Mouse (Mus musculus) right cerebral cortex, postnatal 14 days (tissue): ENCODE results near the gene Senp3.
A peak's percentile ranks its signal among the peaks of the same experiment; 100 is the strongest.
"Not testable (repeated sequence)": the region's sequence is repeated elsewhere in the genome, so short reads cannot be mapped to it uniquely, and the experiment has no call there.

ENCODE experiments used
- DNase-seq: peaks from one replicate; pipeline ENCODE4 v3.0.0; 2022

The Senp3 gene

GRCm38 (mm10) chr11:69681314-69682208, at the start of gene Senp3:
Gene Senp3 (minus strand): TSS chr11:69682084.
- DNase-seq: peak; percentile 98

GRCm38 (mm10) chr11:69731408-69731807, 49.5 kb upstream of the Senp3 start:
- not testable (repeated sequence) for DNase-seq

- no peak for DNase-seq
Measured at GRCm38 (mm10) chr11:69729063-69729462, 47.2 kb upstream of the Senp3 start.

GRCm38 (mm10) chr11:69725951-69726350, 44.1 kb upstream of the Senp3 start:
- DNase-seq: no peak

GRCm38 (mm10) chr11:69723074-69723473, 41.2 kb upstream of the Senp3 start:
- DNase-seq: no peak

- DNase-seq: no peak
Measured at GRCm38 (mm10) chr11:69720852-69721251, 39.0 kb upstream of the Senp3 start.

- no peak for DNase-seq
Measured at GRCm38 (mm10) chr11:69719423-69719822, 37.5 kb upstream of the Senp3 start.

GRCm38 (mm10) chr11:69718661-69719060, 36.8 kb upstream of the Senp3 start:
- DNase-seq: no peak

- DNase-seq: no peak
Measured at GRCm38 (mm10) chr11:69716953-69717352, 35.1 kb upstream of the Senp3 start.

GRCm38 (mm10) chr11:69715929-69716328, 34.0 kb upstream of the Senp3 start:
- no peak for DNase-seq

- DNase-seq: peak; percentile 30
Measured at GRCm38 (mm10) chr11:69715482-69715881, 33.6 kb upstream of the Senp3 start.

GRCm38 (mm10) chr11:69714636-69715329, 32.9 kb upstream of the Senp3 start:
- DNase-seq: no peak

GRCm38 (mm10) chr11:69712954-69713672, 31.2 kb upstream of the Senp3 start:
- DNase-seq: no peak

- no peak for DNase-seq
Measured at GRCm38 (mm10) chr11:69711082-69711481, 29.2 kb upstream of the Senp3 start.

- no peak for DNase-seq
Measured at GRCm38 (mm10) chr11:69710470-69710869, 28.6 kb upstream of the Senp3 start.

- DNase-seq: no peak
Measured at GRCm38 (mm10) chr11:69709554-69710446, 27.9 kb upstream of the Senp3 start.

GRCm38 (mm10) chr11:69708614-69709265, 26.9 kb upstream of the Senp3 start:
- DNase-seq: no peak

- no peak for DNase-seq
Measured at GRCm38 (mm10) chr11:69707873-69708381, 26.0 kb upstream of the Senp3 start.

GRCm38 (mm10) chr11:69707480-69707847, 25.6 kb upstream of the Senp3 start:
- DNase-seq: no peak

GRCm38 (mm10) chr11:69706775-69707479, 25.0 kb upstream of the Senp3 start:
- no peak for DNase-seq

GRCm38 (mm10) chr11:69704613-69705010, 22.7 kb upstream of the Senp3 start:
- no peak for DNase-seq
